Mouse (Mus musculus): ENCODE measurements around the gene Brox. TPM values are rescaled to one million over a fixed set of nuclear protein-coding genes. Genes with fewer than 3 reads are reported as not detected.

Gene Brox
- total RNA-seq, 2 experiments from 2014 or later: 49.3 to 51.3 TPM

- no peak for DNase-seq (ENCODE audit: low spot score in 2 of 2)
- intact Hi-C loops (cut with DNase I): no loop called here
Measured at GRCm38 (mm10) chr1:183275763-183276162, 21.3 kb downstream of the Brox start.

GRCm38 (mm10) chr1:183274385-183274784, 22.7 kb downstream of the Brox start:
- intact Hi-C loops (cut with DNase I): no loop called here
- no peak for DNase-seq (ENCODE audit: low spot score in 2 of 2)

GRCm38 (mm10) chr1:183272867-183273818, 23.9 kb downstream of the Brox start:
- DNase-seq (ENCODE audit: low spot score in 2 of 2): peak in 1 of 2 experiments; percentile 26
- intact Hi-C loops (cut with DNase I): no loop called here

- DNase-seq (ENCODE audit: low spot score in 2 of 2): no peak
- intact Hi-C loops (cut with DNase I): no loop called here
Measured at GRCm38 (mm10) chr1:183267666-183268065, 29.4 kb downstream of the Brox start.

GRCm38 (mm10) chr1:183265921-183266467, 31.1 kb downstream of the Brox start:
- no peak for DNase-seq (ENCODE audit: low spot score in 2 of 2)
- intact Hi-C loops (cut with DNase I): no loop called here

GRCm38 (mm10) chr1:183264145-183265008, 32.7 kb downstream of the Brox start:
- intact Hi-C loops (cut with DNase I): no loop called here
- no peak for DNase-seq (ENCODE audit: low spot score in 2 of 2)

GRCm38 (mm10) chr1:183252574-183252973, 44.5 kb downstream of the Brox start:
- intact Hi-C loops (cut with DNase I): no loop called here
- DNase-seq (ENCODE audit: low spot score in 2 of 2): no peak

GRCm38 (mm10) chr1:183251818-183252217, 45.3 kb downstream of the Brox start:
- no peak for DNase-seq (ENCODE audit: low spot score in 2 of 2)
- intact Hi-C loops (cut with DNase I): no loop called here

- intact Hi-C loops (cut with DNase I): no loop called here
Measured at GRCm38 (mm10) chr1:183250612-183251011, 46.5 kb downstream of the Brox start.

GRCm38 (mm10) chr1:183248144-183248543, 48.9 kb downstream of the Brox start:
- no peak for DNase-seq (ENCODE audit: low spot score in 2 of 2)
- intact Hi-C loops (cut with DNase I): no loop called here

More at GRCm38 (mm10) chr1:183250612-183251011, 46.5 kb downstream of the Brox start:
- DNase-seq (ENCODE audit: low spot score in 2 of 2): no peak

- DNase-seq (ENCODE audit: low spot score in 2 of 2): no peak
- intact Hi-C loops (cut with DNase I): no loop called here
Measured at GRCm38 (mm10) chr1:183243293-183243692, 53.8 kb downstream of the Brox start.

GRCm38 (mm10) chr1:183237901-183238300, 59.2 kb downstream of the Brox start:
- intact Hi-C loops (cut with DNase I): loop anchor here (5.0 kb wide), 1 partner anchor 686 kb away; no protein-coding TSS in a partner anchor
- DNase-seq (ENCODE audit: low spot score in 2 of 2): peak; percentile 36 to 58

GRCm38 (mm10) chr1:183236460-183236859, 60.6 kb downstream of the Brox start:
- intact Hi-C loops (cut with DNase I): loop anchor here (5.0 kb wide), 1 partner anchor 684 kb away; no protein-coding TSS in a partner anchor
- no peak for DNase-seq (ENCODE audit: low spot score in 2 of 2)

- DNase-seq (ENCODE audit: low spot score in 2 of 2): no peak
- intact Hi-C loops (cut with DNase I): no loop called here
Measured at GRCm38 (mm10) chr1:183233679-183234174, 63.3 kb downstream of the Brox start.

GRCm38 (mm10) chr1:183232985-183233678, 63.9 kb downstream of the Brox start:
- intact Hi-C loops (cut with DNase I): no loop called here
- no peak for DNase-seq (ENCODE audit: low spot score in 2 of 2)

GRCm38 (mm10) chr1:183227469-183227868, 69.6 kb downstream of the Brox start:
- no peak for DNase-seq (ENCODE audit: low spot score in 2 of 2)
- intact Hi-C loops (cut with DNase I): no loop called here

Measured in left cerebral cortex, postnatal 25 days (tissue).